Mouse (Mus musculus) left cerebral cortex, postnatal 14 days (tissue): ENCODE results near the gene Clmn. TPM values are rescaled to one million over a fixed set of nuclear protein-coding genes. Genes with fewer than 3 reads are reported as not detected.
A peak's percentile ranks its signal among the peaks of the same experiment; 100 is the strongest.
"Not testable (repeated sequence)": the region's sequence is repeated elsewhere in the genome, so short reads cannot be mapped to it uniquely, and the experiment has no call there.

Experiments
- DNase-seq, 2 experiments: peaks; one replicate each; pipeline ENCODE4 v3.0.0; 2021 to 2022; ENCODE audit warnings: low spot score in 2 of 2, mixed read lengths in 1 of 2
- intact Hi-C: fragments of 180-260 bp; cut with DNase I; formaldehyde crosslinking; loops from one replicate; pipeline ENCODE4 v1.15.1; 2025
- total RNA-seq, 2 experiments: library from RNA; stranded (reverse); gene quantifications; 2 replicates each; pipeline ENCODE4 v1.2.3; 2021

Clmn gene
- total RNA-seq, 2 experiments from 2014 or later = 27.4 to 28.7 TPM

GRCm38 (mm10) chr12:104845707-104846106, 19.2 kb downstream of the Clmn start:
- intact Hi-C loops = no loop called here
- no peak for DNase-seq

GRCm38 (mm10) chr12:104844989-104845388, 19.9 kb downstream of the Clmn start:
- intact Hi-C loops = loop anchor here (5.0 kb wide), 1 partner anchor 92 kb away; no protein-coding TSS in a partner anchor
- no peak for DNase-seq

DNA sequence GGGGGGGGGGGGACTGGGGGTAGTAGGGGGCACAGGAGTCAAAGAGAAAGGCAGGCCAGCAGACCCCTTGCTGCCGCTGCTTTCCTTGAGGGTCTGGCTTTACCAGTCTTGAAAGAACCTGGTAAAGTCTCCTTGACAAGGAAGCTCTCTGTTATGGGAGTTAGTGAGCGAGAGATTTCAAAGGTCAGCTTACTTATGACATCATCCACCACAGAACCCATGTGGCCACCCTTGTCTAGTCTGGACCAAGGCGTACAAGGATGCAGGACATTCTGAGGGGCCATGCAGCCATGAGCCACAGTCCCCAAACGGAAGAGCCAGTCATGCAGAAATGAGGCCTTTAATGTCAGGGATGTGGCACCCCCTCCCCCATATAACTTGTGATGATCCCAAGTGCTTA, 20.6 kb downstream of the Clmn start:
- intact Hi-C loops = loop anchor here (5.0 kb wide), 1 partner anchor 93 kb away; no protein-coding TSS in a partner anchor
- DNase-seq = no peak

DNA sequence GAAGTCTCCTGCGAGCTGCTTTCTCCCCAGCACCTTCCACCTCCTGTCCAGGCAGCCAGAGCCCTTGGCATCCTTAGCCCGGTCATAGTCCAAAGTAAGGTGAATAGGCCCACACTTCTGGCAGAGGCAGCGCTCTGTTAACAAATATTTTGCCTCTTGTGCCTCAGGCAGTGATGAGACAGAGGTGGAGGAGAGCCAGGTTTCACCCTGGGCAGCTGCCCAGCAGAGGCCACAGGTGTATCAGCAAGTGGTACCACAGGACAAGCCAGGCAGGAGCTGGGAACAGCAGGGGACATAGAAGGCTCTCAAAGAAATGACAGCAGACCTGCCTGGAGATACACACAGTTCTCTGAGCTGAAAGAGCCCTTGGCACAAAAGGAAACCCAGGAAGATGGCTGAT, 23.6 kb downstream of the Clmn start:
- intact Hi-C loops = loop anchor here (5.0 kb wide), 1 partner anchor 96 kb away; no protein-coding TSS in a partner anchor
- DNase-seq = no peak

DNA sequence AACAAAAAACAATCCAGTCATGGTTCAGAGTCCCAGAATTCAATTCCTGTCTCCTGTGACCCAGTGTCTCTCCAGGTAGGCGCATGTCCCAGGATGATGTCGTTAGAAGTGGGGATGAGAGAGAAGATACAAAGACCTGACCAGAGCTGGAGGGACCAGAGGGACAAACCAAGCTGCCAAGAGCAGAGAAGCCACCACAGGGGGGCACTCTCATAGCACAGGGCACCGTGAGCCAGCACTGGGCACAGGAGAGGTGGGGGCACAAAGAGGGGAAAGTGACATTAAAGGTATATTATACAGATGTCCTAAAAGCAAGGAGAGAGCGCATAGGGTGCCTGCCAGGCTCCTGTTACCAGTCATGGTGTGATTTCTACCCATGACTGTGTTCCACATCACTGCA, 25.9 kb downstream of the Clmn start:
- intact Hi-C loops = no loop called here
- DNase-seq = peak; percentile 50 to 57

DNA sequence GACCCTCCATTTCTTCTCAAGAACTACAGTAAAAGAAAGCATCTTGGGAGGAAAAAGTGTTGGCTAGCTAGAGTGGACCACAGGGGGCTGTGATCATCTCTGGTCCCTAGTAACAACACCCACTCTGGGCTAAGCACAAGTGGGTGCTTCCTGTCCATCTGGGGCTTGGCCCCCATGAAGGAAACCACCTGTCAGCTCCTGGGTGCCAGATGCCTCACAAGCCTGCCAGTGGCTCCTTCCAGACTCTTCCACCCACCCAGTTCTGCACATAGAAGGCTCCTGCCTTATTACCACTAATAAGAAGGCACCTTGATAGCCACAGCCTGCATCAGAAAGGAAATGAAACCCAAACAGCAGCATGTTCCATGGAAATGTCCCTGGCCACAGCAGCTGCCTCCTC, 26.4 kb downstream of the Clmn start:
- intact Hi-C loops = no loop called here
- no peak for DNase-seq

- intact Hi-C loops = no loop called here
- DNase-seq = peak in 1 of 2 experiments; percentile 45
Measured at GRCm38 (mm10) chr12:104837957-104838401, 26.9 kb downstream of the Clmn start.

DNA sequence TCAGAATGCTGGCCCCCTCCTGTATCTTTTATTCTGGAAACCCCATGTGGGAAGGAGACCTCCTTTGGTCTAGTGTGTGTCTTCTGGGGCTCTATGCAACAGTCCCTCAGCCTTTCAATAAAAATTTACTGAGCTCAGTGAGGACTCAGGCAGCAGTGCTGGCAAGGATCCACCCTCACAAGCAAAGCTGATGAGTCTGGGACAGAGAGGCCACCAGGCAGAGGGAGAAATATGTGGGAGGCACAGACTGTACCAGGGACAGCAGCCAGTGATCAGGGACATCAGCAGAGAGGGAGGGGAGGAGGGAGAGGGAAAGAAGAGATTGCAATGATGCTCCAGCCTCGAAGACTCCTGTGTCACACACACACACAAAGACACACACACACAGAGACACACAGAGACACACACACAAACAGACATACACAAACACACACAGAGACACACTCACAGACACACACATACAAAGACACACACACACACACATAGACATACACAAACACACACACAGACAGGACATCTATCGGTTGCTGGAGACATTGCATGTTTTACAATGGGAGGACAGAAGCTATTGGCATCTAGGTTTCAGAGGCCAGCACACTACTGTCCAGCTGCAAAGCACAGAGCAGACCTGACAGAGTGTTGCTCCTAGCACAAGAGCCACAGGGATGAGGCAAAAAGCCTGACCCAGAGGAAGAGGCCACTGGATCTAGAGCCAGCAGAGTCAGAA, 27.6 kb downstream of the Clmn start:
- intact Hi-C loops = no loop called here
- peak; percentile 79 to 93 for DNase-seq

- intact Hi-C loops = no loop called here
- DNase-seq = no peak
Measured at GRCm38 (mm10) chr12:104836230-104836629, 28.6 kb downstream of the Clmn start.

DNA sequence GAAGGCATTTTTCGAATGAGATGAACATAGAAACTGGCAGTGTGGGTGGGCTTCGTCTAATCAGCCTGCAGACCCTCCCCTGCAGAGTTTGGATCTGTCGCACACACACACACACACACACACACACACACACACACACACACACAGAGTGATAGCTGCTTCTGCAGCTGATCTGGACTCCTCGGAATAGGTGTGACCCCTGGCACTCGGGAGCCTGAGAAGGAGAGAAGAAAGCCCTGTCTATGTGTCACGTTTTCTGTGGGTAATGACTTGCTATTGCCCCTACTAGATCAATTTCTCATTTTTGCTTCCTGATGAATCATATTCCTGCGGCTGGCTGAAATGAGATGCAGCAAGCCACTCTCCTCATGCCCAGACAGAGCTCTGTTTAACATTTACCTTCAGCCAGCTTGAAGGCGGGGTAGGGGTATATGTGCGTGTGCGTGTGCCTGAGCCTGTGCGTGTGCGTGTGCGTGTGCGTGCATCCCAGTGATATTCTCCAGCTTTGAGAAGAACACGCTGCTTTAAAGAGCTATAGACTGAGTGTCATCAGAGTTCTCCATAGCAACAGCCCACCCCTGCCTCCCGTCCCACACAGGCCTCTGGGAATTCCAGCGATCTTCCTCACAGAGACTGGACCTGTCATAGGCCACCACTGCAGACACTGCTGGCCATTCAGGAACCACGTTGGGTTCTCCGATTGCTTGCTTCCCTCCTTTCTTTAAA, 29.3 kb downstream of the Clmn start:
- peak in 1 of 2 experiments; percentile 30 for DNase-seq
- intact Hi-C loops = no loop called here

GRCm38 (mm10) chr12:104834772-104835171, 30.1 kb downstream of the Clmn start:
- intact Hi-C loops = no loop called here
- DNase-seq = no peak

DNA sequence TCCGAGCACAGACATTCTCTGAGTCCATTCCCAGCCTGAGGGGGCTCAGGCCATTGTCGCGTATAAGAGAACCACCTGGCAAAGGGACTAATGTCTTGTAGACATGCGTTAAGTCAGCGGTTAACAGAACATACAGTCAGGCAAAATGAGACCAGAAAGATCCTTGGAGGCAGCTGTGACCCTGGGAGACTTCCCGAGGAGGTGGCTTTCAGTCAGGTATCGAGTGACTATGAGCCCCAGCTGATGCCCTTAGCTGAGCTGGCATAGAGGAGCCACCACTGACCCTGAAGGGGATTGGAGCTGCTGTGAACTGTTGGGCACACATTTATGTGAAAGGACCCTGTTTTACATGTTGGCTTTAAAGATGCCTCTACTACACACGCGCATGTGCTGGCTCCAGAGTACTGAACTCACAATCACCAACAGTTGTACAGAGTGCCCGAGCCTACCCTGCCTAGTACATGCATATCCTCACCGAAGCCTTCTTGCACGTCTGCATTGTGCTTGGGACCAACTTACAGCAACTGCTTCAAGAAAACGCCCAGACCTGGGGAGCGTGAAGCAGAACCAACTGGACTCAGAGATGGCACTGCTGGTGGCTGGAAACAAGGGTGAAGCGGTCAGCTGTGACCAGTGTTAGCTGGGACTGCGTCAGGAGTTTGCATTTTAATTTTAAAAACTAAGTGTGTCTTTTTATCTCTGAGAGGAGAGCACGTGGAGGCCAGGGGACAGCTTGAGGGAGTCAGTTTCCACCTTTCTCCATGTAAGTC, 34.0 kb downstream of the Clmn start:
- intact Hi-C loops = no loop called here
- DNase-seq = no peak

- no peak for DNase-seq
- intact Hi-C loops = no loop called here
Measured at GRCm38 (mm10) chr12:104830283-104830639, 34.6 kb downstream of the Clmn start.

DNA sequence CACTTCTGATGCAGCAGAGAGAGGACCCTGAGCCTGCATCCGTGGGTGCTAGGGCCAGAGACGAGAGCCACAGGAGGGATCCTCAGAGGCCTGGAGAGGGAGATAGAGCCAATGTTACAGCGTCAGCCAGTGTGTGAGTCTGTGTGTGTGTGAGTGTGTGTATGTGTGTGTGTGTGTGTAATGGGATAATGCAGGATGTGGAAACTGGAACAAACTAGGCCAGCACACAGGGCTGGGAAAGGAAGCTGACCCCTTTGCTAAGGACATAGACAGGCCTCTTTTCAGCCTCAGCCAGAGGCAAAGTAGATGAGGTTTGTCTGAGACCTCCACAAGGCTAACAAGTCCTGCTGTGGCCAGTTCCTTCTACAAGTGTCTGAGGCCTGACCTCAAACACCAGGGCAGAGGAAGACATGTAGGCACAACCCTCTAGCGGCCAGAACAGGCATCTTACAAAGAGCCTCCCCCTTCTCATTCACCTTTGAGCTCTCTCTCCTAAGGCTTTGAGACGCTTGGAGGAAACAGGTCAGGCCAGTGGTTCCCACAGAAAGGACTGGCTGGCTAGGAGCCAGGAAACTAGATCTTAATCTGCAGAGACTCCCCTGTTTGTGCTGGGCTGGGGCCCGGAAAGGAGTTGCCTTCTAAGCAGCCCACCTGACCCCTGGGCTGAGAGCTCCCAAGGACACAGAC, 35.1 kb downstream of the Clmn start:
- peak; percentile 37 to 52 for DNase-seq
- intact Hi-C loops = no loop called here

DNA sequence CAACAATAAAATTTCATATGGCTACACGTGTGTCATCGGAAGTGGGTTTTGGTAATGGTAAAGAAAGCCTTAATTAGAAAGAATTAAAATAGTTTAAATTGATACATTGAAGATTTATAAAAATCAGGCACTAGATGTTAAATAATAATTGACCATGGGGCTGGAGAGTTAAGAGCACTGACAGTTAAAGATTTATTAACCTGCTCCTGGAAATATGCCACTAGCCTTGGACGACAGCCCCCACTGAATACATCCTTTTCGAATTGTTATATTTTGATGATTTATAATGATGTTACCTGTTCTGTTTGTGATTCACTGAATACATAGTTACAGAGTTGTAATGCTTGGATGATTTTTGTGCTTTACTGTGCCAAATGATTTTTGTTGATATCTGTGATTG, 35.9 kb downstream of the Clmn start:
- intact Hi-C loops, DNase-seq: not testable (repeated sequence)

GRCm38 (mm10) chr12:104827721-104828120, 37.2 kb downstream of the Clmn start:
- intact Hi-C loops = no loop called here

GRCm38 (mm10) chr12:104824907-104825267, 40.0 kb downstream of the Clmn start:
- intact Hi-C loops = no loop called here

More at GRCm38 (mm10) chr12:104827721-104828120, 37.2 kb downstream of the Clmn start:
- DNase-seq = no peak

GRCm38 (mm10) chr12:104824244-104824906, 40.5 kb downstream of the Clmn start:
- DNase-seq = peak in 1 of 2 experiments; percentile 50
- intact Hi-C loops = no loop called here

More at GRCm38 (mm10) chr12:104824907-104825267, 40.0 kb downstream of the Clmn start:
- no peak for DNase-seq

GRCm38 (mm10) chr12:104823722-104824121, 41.2 kb downstream of the Clmn start:
- intact Hi-C loops = no loop called here
- no peak for DNase-seq
